Comparison of ENCODE assay signal across 28 mouse cellular contexts in genomic region chr5:135433861-135434260, GRCm38 (mm10). TPM values are rescaled to one million over a fixed set of nuclear protein-coding genes. Genes with fewer than 3 reads are reported as not detected.
DNase-seq lines count a peak whose midpoint lies in the region; ATAC-seq and TF ChIP-seq lines count a peak whose summit lies in the region.
"Had no signal": no experiment of that assay in that cellular context is flagged by ENCODE, and none has a peak within 500 bp of the region (broad histone marks: within the 10 kb centered on the region; RNA-seq: fewer than 3 reads in every experiment).

No protein-coding gene starts in this region.

- no peaks in the 10 kb centered on the region for H3K27me3 ChIP-seq in hindbrain, postnatal 0 days (ENCODE audit: insufficient read depth, low read length)
- no peaks in the 10 kb centered on the region for H3K27me3 ChIP-seq in hindbrain, embryonic 16.5 days (replicated peaks; ENCODE audit: control insufficient read depth, insufficient read depth, low read length)
- H3K27me3 ChIP-seq in lung, embryonic 14.5 days (ENCODE audit: insufficient read depth, low read length) = no peaks in the 10 kb centered on the region
- H3K27me3 ChIP-seq in E14TG2a.4 (ENCODE audit: insufficient read depth, low read length) = no peaks in the 10 kb centered on the region
- H3K27me3 ChIP-seq: embryonic facial prominence, embryonic 15.5 days; heart, embryonic 13.5 days; hindbrain, embryonic 12.5 days; limb, embryonic 13.5 days; liver, embryonic 15.5 days; midbrain, embryonic 15.5 days; neural tube, embryonic 13.5 days had no signal

- no peaks in the 10 kb centered on the region for H3K4me1 ChIP-seq in hindbrain, postnatal 0 days (ENCODE audit: insufficient read depth, low read length)
- no peaks in the 10 kb centered on the region for H3K4me1 ChIP-seq in hindbrain, embryonic 16.5 days (ENCODE audit: control insufficient read depth, insufficient read depth, low read depth, low read length)
- H3K4me1 ChIP-seq in lung, embryonic 14.5 days (ENCODE audit: insufficient read depth) = no peaks in the 10 kb centered on the region
- H3K4me1 ChIP-seq in E14TG2a.4 (replicated peaks; ENCODE audit: low read depth, low read length) = no peaks in the 10 kb centered on the region
- H3K4me1 ChIP-seq: embryonic facial prominence, embryonic 15.5 days; hindbrain, embryonic 12.5 days; limb, embryonic 13.5 days; liver, embryonic 15.5 days; midbrain, embryonic 15.5 days had no signal

- H3K9ac ChIP-seq in hindbrain, postnatal 0 days (replicated peaks; ENCODE audit: low read length) = no peak overlapping the region
- H3K9ac ChIP-seq in hindbrain, embryonic 16.5 days (ENCODE audit: low read depth, low read length) = no peak overlapping the region
- no peak overlapping the region for H3K9ac ChIP-seq in lung, embryonic 14.5 days
- H3K9ac ChIP-seq: embryonic facial prominence, embryonic 15.5 days; heart, embryonic 13.5 days; hindbrain, embryonic 12.5 days; limb, embryonic 13.5 days; liver, embryonic 15.5 days; midbrain, embryonic 15.5 days; neural tube, embryonic 13.5 days had no signal

- no peak overlapping the region for H3K4me3 ChIP-seq in hindbrain, postnatal 0 days (ENCODE audit: low read length)
- no peak overlapping the region for H3K4me3 ChIP-seq in hindbrain, embryonic 16.5 days (ENCODE audit: low read length)
- no peak overlapping the region for H3K4me3 ChIP-seq in lung, embryonic 14.5 days (ENCODE audit: low read depth, low read length)
- no peak overlapping the region for H3K4me3 ChIP-seq in E14TG2a.4 (replicated peaks; ENCODE audit: low read length)
- H3K4me3 ChIP-seq: embryonic facial prominence, embryonic 15.5 days; heart, embryonic 13.5 days; hindbrain, embryonic 12.5 days; limb, embryonic 13.5 days; liver, embryonic 15.5 days; midbrain, embryonic 15.5 days; myocyte; neural tube, embryonic 13.5 days had no signal

- TF ChIP-seq CTCF in hindbrain, postnatal 0 days (IDR thresholded peaks at IDR 0.05; ENCODE audit: low read depth) = 0 out of 2 replicates have a peak, but pooled peaks have one; percentile 15
- TF ChIP-seq CTCF in lung, embryonic 14.5 days (IDR thresholded peaks at IDR 0.05; ENCODE audit: low read depth) = peak; percentile 29
- peak; percentile 33 for TF ChIP-seq CTCF in E14TG2a.4 (conservative IDR thresholded peaks at IDR 0.05; ENCODE audit: low read length)

- no peak overlapping the region for H3K4me2 ChIP-seq in hindbrain, postnatal 0 days (ENCODE audit: low read depth, low read length)
- no peak overlapping the region for H3K4me2 ChIP-seq in hindbrain, embryonic 16.5 days (ENCODE audit: low read length)
- no peak overlapping the region for H3K4me2 ChIP-seq in lung, embryonic 14.5 days
- H3K4me2 ChIP-seq: embryonic facial prominence, embryonic 15.5 days; heart, embryonic 13.5 days; hindbrain, embryonic 12.5 days; limb, embryonic 13.5 days; liver, embryonic 15.5 days; midbrain, embryonic 15.5 days; neural tube, embryonic 13.5 days had no signal

- no peak for DNase-seq in hindbrain, postnatal 0 days (ENCODE audit: low spot score)
- DNase-seq in lung, embryonic 14.5 days = no peak
- DNase-seq in lung, postnatal 25 days (ENCODE audit: low spot score) = no peak
- peak; percentile 12 for DNase-seq in induced T-regulatory cell, adult 2 months (ENCODE audit: low read depth)
- no peak for DNase-seq in frontal cortex, postnatal 14 days (ENCODE audit: low spot score in 2 of 2)
- DNase-seq: adrenal gland, postnatal 25 days; cerebellum, adult 9-11 months; gastrocnemius, postnatal 10 days; heart, adult 11 months; heart, postnatal 14 days; kidney, adult 9 months; kidney, postnatal 36 days; layer of hippocampus, adult 9-11 months; lung, postnatal 10 days; right cerebral cortex, adult 18-20 months; right cerebral cortex, postnatal 4 days; thymus, postnatal 14 days had no signal

- peaks cover 58% of the 10 kb centered on the region for H3K36me3 ChIP-seq in hindbrain, postnatal 0 days (ENCODE audit: insufficient read depth, low read length)
- peaks cover 40% of the 10 kb centered on the region for H3K36me3 ChIP-seq in hindbrain, embryonic 16.5 days (ENCODE audit: control insufficient read depth, insufficient read depth, low read length)
- H3K36me3 ChIP-seq in lung, embryonic 14.5 days (ENCODE audit: insufficient read depth) = peaks cover 67% of the 10 kb centered on the region
- H3K36me3 ChIP-seq in E14TG2a.4 (ENCODE audit: insufficient read depth, low read length) = peaks cover 76% of the 10 kb centered on the region

- H3K27ac ChIP-seq in hindbrain, postnatal 0 days = no peak overlapping the region
- no peak overlapping the region for H3K27ac ChIP-seq in hindbrain, embryonic 16.5 days (ENCODE audit: low read depth, low read length)
- no peak overlapping the region for H3K27ac ChIP-seq in lung, embryonic 14.5 days (ENCODE audit: low read depth)
- H3K27ac ChIP-seq: embryonic facial prominence, embryonic 15.5 days; heart, embryonic 13.5 days; hindbrain, embryonic 12.5 days; limb, embryonic 13.5 days; liver, embryonic 15.5 days; midbrain, embryonic 15.5 days; neural tube, embryonic 13.5 days had no signal

- 100% methylated on average over 4 of the region's 4 CpGs for WGBS in hindbrain, postnatal 0 days
- 99% methylated on average over 4 of the region's 4 CpGs for WGBS in hindbrain, embryonic 16.5 days
- whole genome bisulfite sequencing in lung, embryonic 14.5 days = 98% methylated on average over 4 of the region's 4 CpGs

- H3K9me3 ChIP-seq in hindbrain, postnatal 0 days (ENCODE audit: low read length) = no peaks in the 10 kb centered on the region
- 0 out of 2 replicates have a peak, but pooled peaks cover 3% of the 10 kb centered on the region for H3K9me3 ChIP-seq in hindbrain, embryonic 16.5 days (ENCODE audit: control insufficient read depth, low read length)
- no peaks in the 10 kb centered on the region for H3K9me3 ChIP-seq in lung, embryonic 14.5 days (ENCODE audit: low read depth, low read length)
- H3K9me3 ChIP-seq in E14TG2a.4 (ENCODE audit: low read length) = peaks cover 25% of the 10 kb centered on the region
- H3K9me3 ChIP-seq: liver, embryonic 15.5 days; midbrain, embryonic 15.5 days; neural tube, embryonic 13.5 days had no signal

- ATAC-seq in hindbrain, postnatal 0 days = no peak
- ATAC-seq in hindbrain, embryonic 16.5 days = no peak
- ATAC-seq in lung, embryonic 14.5 days (ENCODE audit: insufficient read depth) = no peak
- ATAC-seq: forebrain, embryonic 14.5 days; midbrain, embryonic 15.5 days had no signal

RNA-seq across cellular contexts. Expression of gene Pom121, which starts 39.5 kb away (rescaled TPM):
- 11.2 and 14.3 TPM in 2 replicates for total RNA-seq in hindbrain, postnatal 0 days (2014; rRNA removed)
- polyA plus RNA-seq in hindbrain, postnatal 0 days (2015; fragmentation: Nextera tagmentation; extraction: Ambion mirVana) = 7.5 TPM in 2 replicates
- polyA plus RNA-seq in hindbrain, embryonic 16.5 days (2015; fragmentation: Nextera tagmentation; extraction: Ambion mirVana) = 7.4 and 9.1 TPM in 2 replicates
- polyA plus RNA-seq in lung, embryonic 14.5 days (2014; fragmentation: Nextera tagmentation; extraction: Ambion mirVana) = 18.9 and 19.1 TPM in 2 replicates
